Mouse (Mus musculus): ENCODE results near the gene Map2k7.

Gene Map2k7

DNA sequence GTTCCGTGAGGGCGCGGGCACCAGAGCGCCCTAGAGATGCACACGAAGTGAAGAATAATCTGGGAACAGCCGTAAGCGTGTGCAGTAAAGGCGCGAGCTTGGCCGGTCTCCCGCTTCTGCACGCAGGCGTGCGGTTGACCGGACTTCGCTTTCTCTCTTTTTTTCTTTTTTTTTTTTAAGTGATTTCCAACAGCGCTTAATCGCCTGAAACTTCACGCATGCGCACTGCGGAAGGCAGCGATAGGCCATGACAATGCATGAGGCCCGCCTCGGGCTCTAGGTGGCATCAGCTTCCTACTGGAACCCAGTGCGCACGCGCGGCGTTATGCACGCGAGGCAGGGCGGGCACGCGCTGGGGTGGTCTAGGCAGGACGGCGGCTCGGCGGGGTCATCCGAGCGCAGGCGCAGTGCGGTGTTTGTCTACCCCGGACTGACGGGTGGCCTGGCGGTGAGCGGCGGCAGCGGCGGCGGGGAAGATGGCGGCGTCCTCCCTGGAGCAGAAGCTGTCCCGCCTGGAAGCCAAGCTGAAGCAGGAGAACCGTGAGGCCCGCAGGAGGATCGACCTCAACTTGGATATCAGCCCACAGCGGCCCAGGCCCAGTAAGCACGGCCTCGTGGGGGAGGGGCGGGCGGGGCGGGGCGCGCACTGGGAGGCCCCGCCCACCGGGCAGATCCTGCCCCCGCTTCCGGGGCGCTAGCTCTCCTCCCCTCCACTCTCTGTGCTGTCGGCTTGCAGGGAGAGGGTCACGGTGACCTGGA, at the start of gene Map2k7, which contains the start of gene Gm49320:
Gene Map2k7, plus strand, starts transcription at position 307 of the 759 bp plus-strand sequence.
Gene Gm49320, plus strand, starts transcription at position 432 of the 759 bp plus-strand sequence.
- DNase-seq (ENCODE audit: low read depth, low spot score) = peak; percentile 97

GRCm38 (mm10) chr8:4189031-4189722, 49.4 kb upstream of the Map2k7 start:
- DNase-seq (ENCODE audit: low read depth, low spot score) = no peak

DNA sequence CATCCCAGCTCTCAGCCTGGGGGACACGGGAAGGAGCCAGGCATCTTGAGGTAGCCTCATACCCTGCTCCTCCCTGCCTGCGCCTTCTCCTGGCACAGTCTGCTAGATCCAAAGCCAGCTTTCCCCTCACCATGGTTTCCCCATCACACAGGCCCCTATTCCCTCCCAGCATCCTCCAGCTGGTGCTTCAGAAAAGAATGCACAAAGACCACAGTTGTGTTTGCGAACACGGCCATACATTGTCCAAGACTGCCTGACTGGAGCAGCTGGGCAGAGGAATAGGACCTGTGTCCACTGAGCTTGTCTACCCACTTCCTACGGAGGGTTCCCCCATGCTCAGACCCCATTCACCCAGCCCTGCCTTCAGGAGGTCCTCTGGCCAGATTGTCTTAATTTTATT, 46.2 kb upstream of the Map2k7 start:
- no peak for DNase-seq (ENCODE audit: low read depth, low spot score)

DNA sequence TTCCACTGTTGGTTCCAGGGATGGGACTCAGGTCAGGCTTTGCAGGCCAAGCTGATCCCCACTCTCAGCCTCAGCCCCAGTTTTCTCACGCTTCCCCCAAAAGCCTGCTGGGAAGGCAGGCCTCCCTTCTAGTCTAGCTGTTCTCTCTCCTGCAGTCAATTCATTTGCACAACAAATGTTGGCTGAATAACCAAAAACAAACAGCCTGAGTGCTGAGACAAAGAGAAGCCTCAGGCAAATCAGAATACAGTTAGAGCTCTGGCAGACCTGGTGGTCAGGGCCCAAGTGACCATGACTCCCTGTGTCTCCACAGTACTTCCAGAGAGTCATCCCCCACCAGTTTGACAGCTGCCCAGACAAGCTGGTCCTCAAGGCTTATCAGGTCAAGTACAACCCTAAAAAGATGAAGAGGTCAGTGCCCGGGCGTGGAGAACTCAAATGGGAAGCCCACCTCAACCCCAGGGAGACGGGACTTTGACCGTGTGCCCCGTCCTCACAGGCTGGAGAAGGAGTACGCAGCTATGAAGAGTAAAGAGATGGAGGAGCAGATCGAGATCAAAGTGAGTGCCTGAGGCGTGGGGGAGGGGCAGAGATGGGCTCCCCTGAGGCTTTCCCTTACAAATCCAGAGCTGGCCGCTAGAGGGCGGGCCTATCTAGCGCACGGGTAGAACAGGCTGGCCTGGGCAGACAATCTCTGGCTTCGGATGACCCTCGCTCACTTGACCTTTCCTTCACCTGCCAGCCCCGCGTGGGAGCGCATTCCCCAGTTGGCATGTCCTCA, 45.5 kb upstream of the Map2k7 start:
- DNase-seq (ENCODE audit: low read depth, low spot score) = no peak

GRCm38 (mm10) chr8:4193588-4193894, 45.0 kb upstream of the Map2k7 start:
- no peak for DNase-seq (ENCODE audit: low read depth, low spot score)

GRCm38 (mm10) chr8:4201321-4201720, 37.2 kb upstream of the Map2k7 start:
- DNase-seq (ENCODE audit: low read depth, low spot score) = no peak

GRCm38 (mm10) chr8:4205246-4206123, 33.1 kb upstream of the Map2k7 start:
- no peak for DNase-seq (ENCODE audit: low read depth, low spot score)

DNA sequence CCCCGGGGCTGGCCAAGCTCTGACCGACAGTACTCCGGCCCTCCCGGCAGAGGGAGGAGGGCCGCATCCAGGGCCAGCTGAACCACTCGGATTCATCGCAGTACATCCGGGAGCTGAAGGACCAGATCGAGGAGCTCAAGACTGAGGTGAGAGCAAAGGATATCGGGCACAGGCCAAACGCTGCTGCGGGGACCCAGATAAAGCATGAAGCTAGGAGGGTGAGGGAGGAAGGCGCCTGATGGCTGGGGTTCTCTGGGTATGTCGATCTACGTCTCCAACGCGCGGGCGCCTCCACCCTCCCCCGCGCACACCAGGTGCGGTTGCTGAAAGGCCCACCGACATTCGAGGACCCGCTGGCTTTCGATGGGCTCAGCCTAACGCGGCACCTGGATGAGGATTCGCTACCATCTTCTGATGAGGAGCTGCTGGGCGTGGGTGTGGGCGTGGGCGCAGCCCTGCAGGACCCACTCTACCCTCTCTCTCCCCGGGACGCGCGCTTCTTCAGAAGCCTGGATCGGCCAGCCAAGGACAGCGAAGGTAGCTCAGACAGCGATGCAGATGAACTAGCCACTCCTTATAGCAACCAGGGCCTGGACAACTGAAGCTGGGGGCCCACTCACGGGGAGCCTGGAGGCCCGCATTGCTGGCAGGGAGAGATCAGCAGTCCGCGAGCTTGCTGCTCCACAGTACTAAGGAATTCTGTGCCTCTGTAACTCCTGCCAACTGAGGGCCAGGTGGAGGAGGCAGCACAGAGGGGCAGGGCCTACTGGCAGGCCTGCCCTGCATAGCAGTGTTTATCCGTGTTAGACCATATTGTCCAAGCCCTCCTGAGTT, 32.1 kb upstream of the Map2k7 start:
- DNase-seq (ENCODE audit: low read depth, low spot score) = no peak

- no peak for DNase-seq (ENCODE audit: low read depth, low spot score)
These were observed 31.6 kb upstream of the Map2k7 start for GRCm38 (mm10) chr8:4207016-4207350.

DNA sequence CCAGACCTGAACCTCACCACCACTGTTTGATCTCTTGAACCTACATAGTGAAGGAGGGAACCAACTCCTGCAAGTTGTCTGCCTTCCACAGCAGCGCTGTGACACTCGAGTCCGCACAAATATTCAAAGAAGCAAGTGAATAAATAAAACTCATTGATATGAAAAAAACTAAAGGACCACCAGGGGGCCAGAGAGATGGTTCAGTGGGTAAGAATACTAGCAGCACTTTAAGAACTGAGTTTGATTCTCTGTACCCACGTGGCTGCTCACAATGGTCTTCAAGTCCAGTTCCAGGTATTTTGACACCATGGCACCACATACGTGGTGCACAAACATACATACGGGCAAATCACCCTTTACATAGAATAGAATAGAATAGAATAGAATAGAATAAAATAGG, 27.4 kb upstream of the Map2k7 start:
- DNase-seq (ENCODE audit: low read depth, low spot score) = no peak

GRCm38 (mm10) chr8:4212809-4213209, 25.7 kb upstream of the Map2k7 start:
- no peak for DNase-seq (ENCODE audit: low read depth, low spot score)

DNA sequence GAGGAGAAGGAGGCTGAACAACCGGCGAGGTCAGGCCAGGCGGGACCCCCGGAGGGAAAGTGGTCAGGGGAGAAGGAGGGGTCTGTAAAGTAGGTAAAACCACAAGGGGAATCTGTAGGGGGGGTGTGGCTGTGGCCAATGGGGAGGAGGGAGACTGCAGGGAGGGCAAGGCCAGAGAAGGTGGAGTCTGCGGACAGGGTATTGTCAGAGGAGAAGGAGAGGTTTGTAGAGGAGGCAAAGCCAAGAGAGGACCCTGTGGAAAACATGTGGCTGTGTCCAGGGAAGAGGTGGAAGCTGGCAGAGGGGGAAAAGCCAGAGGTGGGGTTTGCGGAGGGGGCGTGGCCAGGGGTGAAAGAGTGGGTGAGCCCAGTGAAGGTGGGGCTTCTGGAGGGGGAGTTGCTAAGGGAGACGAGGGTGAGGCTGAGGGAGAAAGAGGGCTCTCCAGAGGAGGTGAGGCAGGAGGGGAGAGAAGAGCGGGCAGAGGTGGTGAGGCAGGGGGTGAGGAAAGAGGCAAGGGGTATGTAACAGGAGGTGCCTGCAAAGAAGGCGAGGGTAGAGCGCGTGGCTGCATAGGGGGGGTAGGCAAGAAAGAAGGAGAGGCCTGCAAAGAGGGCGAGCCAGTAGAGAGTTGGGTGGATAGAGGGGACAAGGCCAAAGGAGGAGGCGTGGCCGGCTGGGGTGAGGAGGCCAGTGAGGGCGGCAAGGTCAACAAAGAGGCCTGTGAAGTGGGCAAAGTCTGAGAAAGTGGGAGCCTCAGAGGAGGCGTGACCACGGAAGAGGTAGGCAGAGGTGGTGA, 25.1 kb upstream of the Map2k7 start:
- DNase-seq (ENCODE audit: low read depth, low spot score) = no peak

- DNase-seq (ENCODE audit: low read depth, low spot score) = no peak
These were observed 24.2 kb upstream of the Map2k7 start for GRCm38 (mm10) chr8:4214006-4214980.

GRCm38 (mm10) chr8:4216296-4216695, 22.2 kb upstream of the Map2k7 start:
- no peak for DNase-seq (ENCODE audit: low read depth, low spot score)

DNA sequence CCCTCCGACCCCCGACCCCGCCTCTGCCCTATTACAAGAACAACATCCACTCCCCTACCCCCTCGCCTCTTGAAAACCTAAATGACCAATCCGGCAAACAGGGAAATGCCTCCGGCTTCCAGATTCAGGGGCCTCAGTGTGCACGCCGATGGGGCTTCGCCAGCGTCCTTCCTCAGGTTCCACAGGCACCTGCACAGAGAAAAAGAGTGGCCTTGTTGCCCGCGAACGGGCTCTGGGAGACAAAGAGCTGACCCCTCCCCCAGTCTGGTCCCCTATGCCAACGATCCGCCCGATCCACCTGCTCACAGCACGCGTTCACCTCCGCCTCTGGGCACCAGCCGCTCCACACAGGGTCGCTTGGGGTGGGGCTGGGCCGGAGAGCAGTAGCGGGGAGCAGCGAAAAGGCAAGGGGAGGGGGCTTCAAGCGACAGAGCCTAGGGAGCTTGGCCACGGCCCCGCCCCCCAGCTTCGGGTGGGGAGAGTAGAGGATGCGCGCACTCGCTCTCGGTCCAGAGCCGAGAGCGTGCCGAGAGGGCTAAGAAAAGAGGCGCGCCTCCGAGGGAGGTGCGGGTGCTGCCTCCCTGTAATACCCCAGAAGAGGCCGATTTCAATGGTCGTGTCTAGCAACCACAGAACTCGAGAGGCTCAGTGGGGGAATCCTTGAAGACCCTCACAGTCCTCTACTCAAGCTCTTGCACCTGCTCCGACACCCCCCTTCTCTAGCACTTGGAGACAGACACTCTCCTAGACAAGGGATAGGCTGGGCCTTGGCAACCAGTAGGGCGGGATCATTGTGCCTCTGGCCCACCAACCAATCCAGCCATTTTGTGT, 21.5 kb upstream of the Map2k7 start, which contains the start of gene Prr36:
Gene Prr36, minus strand, starts transcription at position 669 of the 831 bp plus-strand sequence.
- DNase-seq (ENCODE audit: low read depth, low spot score) = peak; percentile 79

GRCm38 (mm10) chr8:4219617-4220016, 18.9 kb upstream of the Map2k7 start:
- DNase-seq (ENCODE audit: low read depth, low spot score) = no peak

DNA sequence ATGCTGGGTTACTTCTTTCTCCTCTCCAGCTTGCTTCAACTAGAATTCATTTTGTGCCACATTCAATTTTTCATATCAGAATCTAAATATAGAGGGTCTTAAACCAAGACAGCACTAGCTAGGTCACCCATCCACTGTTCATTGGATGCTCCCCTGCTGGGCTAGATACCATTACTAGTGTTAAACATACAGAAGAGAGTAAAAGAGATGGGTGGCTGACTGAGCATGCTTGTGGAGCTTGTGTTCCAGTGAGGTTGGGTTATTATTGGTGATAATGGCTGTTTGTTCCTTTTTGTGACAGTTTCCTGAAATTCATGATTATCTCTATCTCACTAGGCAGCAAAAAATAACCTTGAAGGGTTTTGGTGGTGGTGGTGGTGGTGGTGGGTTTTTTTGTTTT, 16.5 kb upstream of the Map2k7 start:
- no peak for DNase-seq (ENCODE audit: low read depth, low spot score)

- DNase-seq (ENCODE audit: low read depth, low spot score) = no peak
These were observed 12.2 kb upstream of the Map2k7 start for GRCm38 (mm10) chr8:4226323-4226722.

Data from brain, embryonic 18.5 days (tissue).